Mouse (Mus musculus) E14TG2a.4 (cell line): ENCODE measurements at regions not wholly inside any gene's neighbourhood (a gene's known extent, or its start where the extent isn't known, plus 50 kb on each side); places are given as distances from the start of the nearest gene placed in this dataset.

Experiments used
- H3K27me3 ChIP-seq: 2 replicates; pipeline ENCODE4 v1.6.1; 2014; ENCODE audit warnings: low read length, control low read depth; ENCODE audit not compliant: insufficient read depth
- H3K36me3 ChIP-seq: 2 replicates; pipeline ENCODE4 v1.6.1; 2014; ENCODE audit warnings: low read length, control low read depth; ENCODE audit not compliant: insufficient read depth
- H3K4me1 ChIP-seq: replicated peaks from 2 replicates; pipeline ENCODE4 v1.6.1; 2014; ENCODE audit warnings: low read depth, low read length, control low read depth
- H3K4me3 ChIP-seq: replicated peaks from 2 replicates; pipeline ENCODE4 v1.5.1; 2014; ENCODE audit warnings: mild to moderate bottlenecking, low read length
- H3K9me3 ChIP-seq: 2 replicates; pipeline ENCODE4 v1.6.1; 2014; ENCODE audit warnings: low read length, control low read depth
- CTCF ChIP-seq: conservative IDR thresholded peaks from 2 replicates; pipeline ENCODE4 v1.5.1; 2014; ENCODE audit warnings: low read length
- NANOG ChIP-seq: IDR thresholded peaks from 2 replicates; pipeline ENCODE4 v1.6.1; 2014; ENCODE audit warnings: borderline replicate concordance, low read length, mixed read lengths
- POU5F1 ChIP-seq: IDR thresholded peaks from 2 replicates; pipeline ENCODE4 v1.6.1; 2014; ENCODE audit warnings: low read length, borderline replicate concordance

GRCm38 (mm10) chr10:37347661-37348060 lies 208.9 kb upstream of the Marcks start:
- TF ChIP-seq POU5F1, result no peak
- no peak for TF ChIP-seq NANOG
- no peak for TF ChIP-seq CTCF
- Histone ChIP-seq H3K27me3 (no peaks in the 10 kb centered on the region), H3K9me3 (no peaks in the 10 kb centered on the region), H3K4me3 (no peak overlapping the region), H3K4me1 (no peaks in the 10 kb centered on the region), H3K36me3 (no peaks in the 10 kb centered on the region)

- H3K27me3 ChIP-seq, result no peaks in the 10 kb centered on the region
- no peaks in the 10 kb centered on the region for H3K9me3 ChIP-seq
- peaks cover 10% of the 10 kb centered on the region for H3K4me1 ChIP-seq
- no peak overlapping the region for H3K4me3 ChIP-seq
- no peaks in the 10 kb centered on the region for H3K36me3 ChIP-seq
- TF ChIP-seq CTCF, result no peak
- TF ChIP-seq POU5F1, result no peak
- no peak for TF ChIP-seq NANOG
These were observed 204.0 kb upstream of the Marcks start for GRCm38 (mm10) chr10:37342675-37343074.

GRCm38 (mm10) chr10:37339658-37340057 lies 200.9 kb upstream of the Marcks start:
- Histone ChIP-seq H3K4me1 (peaks cover 17% of the 10 kb centered on the region), H3K36me3 (no peaks in the 10 kb centered on the region), H3K4me3 (no peak overlapping the region), H3K9me3 (no peaks in the 10 kb centered on the region), H3K27me3 (no peaks in the 10 kb centered on the region)
- TF ChIP-seq CTCF (no peak), NANOG (no peak), POU5F1 (no peak)

GRCm38 (mm10) chr10:37338073-37338912 lies 199.6 kb upstream of the Marcks start:
- Histone ChIP-seq H3K4me1 (peaks cover 17% of the 10 kb centered on the region), H3K27me3 (no peaks in the 10 kb centered on the region), H3K4me3 (no peak overlapping the region), H3K36me3 (no peaks in the 10 kb centered on the region), H3K9me3 (no peaks in the 10 kb centered on the region)
- TF ChIP-seq POU5F1 (no peak), CTCF (no peak), NANOG (no peak)

GRCm38 (mm10) chr10:37337172-37337620 lies 198.5 kb upstream of the Marcks start:
- H3K4me1 ChIP-seq, result peaks cover 17% of the 10 kb centered on the region
- H3K27me3 ChIP-seq, result no peaks in the 10 kb centered on the region
- no peaks in the 10 kb centered on the region for H3K9me3 ChIP-seq
- H3K36me3 ChIP-seq, result no peaks in the 10 kb centered on the region
- TF ChIP-seq NANOG (no peak), CTCF (no peak), POU5F1 (no peak)
- no peak overlapping the region for H3K4me3 ChIP-seq

DNA sequence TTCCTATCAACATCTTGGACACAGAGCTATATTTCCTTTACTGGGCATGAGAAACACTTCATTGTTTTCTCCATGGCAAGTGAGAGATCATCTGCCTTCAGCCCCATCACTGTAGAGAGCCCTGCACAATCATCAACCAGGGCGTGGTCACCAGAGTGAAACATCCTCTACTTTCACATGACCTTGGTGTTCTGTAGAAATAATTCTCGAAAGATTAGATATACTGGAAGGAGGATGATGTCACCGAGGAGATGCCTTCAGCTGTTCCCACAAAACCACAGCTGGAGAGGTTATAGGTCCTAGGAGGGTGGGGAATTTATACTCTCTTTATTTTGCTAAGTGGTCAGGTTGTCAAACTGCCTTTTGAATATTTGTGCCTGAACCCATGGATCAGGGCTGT lies 196.4 kb upstream of the Marcks start:
- no peak overlapping the region for H3K4me3 ChIP-seq
- TF ChIP-seq POU5F1 (no peak), CTCF (no peak), NANOG (no peak)
- H3K4me1 ChIP-seq, result peaks cover 17% of the 10 kb centered on the region
- no peaks in the 10 kb centered on the region for H3K27me3 ChIP-seq
- H3K36me3 ChIP-seq, result no peaks in the 10 kb centered on the region
- H3K9me3 ChIP-seq, result no peaks in the 10 kb centered on the region

GRCm38 (mm10) chr10:37326168-37326534 lies 187.4 kb upstream of the Marcks start:
- H3K4me3 ChIP-seq, result no peak overlapping the region
- H3K4me1 ChIP-seq, result peaks cover 22% of the 10 kb centered on the region
- no peaks in the 10 kb centered on the region for H3K36me3 ChIP-seq
- H3K9me3 ChIP-seq, result no peaks in the 10 kb centered on the region
- no peak for TF ChIP-seq CTCF
- H3K27me3 ChIP-seq, result no peaks in the 10 kb centered on the region

GRCm38 (mm10) chr10:37325514-37326167 lies 186.9 kb upstream of the Marcks start:
- Histone ChIP-seq H3K9me3 (no peaks in the 10 kb centered on the region), H3K27me3 (no peaks in the 10 kb centered on the region), H3K4me1 (peaks cover 22% of the 10 kb centered on the region), H3K4me3 (no peak overlapping the region), H3K36me3 (no peaks in the 10 kb centered on the region)
- no peak for TF ChIP-seq POU5F1
- TF ChIP-seq NANOG, result no peak
- no peak for TF ChIP-seq CTCF

- Histone ChIP-seq H3K4me3 (no peak overlapping the region), H3K27me3 (no peaks in the 10 kb centered on the region), H3K9me3 (no peaks in the 10 kb centered on the region), H3K36me3 (no peaks in the 10 kb centered on the region), H3K4me1 (peaks cover 22% of the 10 kb centered on the region)
- no peak for TF ChIP-seq CTCF
- TF ChIP-seq POU5F1, result no peak
- no peak for TF ChIP-seq NANOG
These were observed 185.0 kb upstream of the Marcks start for GRCm38 (mm10) chr10:37323689-37324088.
